In the genomic region with DNA sequence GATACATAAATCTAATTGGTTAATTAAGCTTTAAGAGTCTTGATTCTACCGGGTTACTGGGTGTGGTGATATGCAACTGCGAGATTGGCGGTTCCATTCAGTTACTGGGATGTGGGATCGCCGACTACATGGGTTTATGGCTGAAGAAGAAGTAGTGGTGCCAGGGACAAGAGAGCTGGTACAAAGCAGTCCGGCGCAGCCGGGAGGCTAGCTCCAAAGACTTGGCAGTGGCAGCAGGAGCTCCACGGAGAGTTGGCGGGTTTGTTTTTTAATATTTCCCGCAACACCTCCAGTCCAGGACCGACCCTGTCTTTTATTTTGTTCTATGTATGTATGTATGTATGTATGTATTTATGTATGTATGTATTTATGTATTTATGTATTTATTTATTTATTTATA, we compare ENCODE assay signal across 16 mouse cellular contexts. TPM values are rescaled to one million over a fixed set of nuclear protein-coding genes. Genes with fewer than 3 reads are reported as not detected.
"Had no signal": no experiment of that assay in that cellular context is flagged by ENCODE, and none has a peak within 500 bp of the region (broad histone marks: within the 10 kb centered on the region; RNA-seq: fewer than 3 reads in every experiment).

No protein-coding gene starts in this region.

- H3K36me3 ChIP-seq: neural tube, embryonic 15.5 days; stomach, embryonic 15.5 days had no signal

- H3K27ac ChIP-seq: neural tube, embryonic 15.5 days; stomach, embryonic 15.5 days; stomach, postnatal 0 days had no signal

- H3K4me2 ChIP-seq: neural tube, embryonic 15.5 days; stomach, embryonic 15.5 days had no signal

- H3K4me3 ChIP-seq: neural tube, embryonic 15.5 days; stomach, embryonic 15.5 days had no signal

- DNase-seq: retina, postnatal 1 day; right cerebral cortex, adult 18-20 months; right cerebral cortex, postnatal 14 days; right cerebral cortex, postnatal 25 days; right cerebral cortex, postnatal 4 days; spleen, adult 18-20 months; thymus, adult 18-20 months; thymus, adult 2 months; thymus, postnatal 14 days; thymus, postnatal 25 days; thymus, postnatal 36 days; thymus, postnatal 4 days had no signal

- H3K9me3 ChIP-seq: neural tube, embryonic 15.5 days; stomach, embryonic 15.5 days had no signal

- H3K4me1 ChIP-seq: neural tube, embryonic 15.5 days; stomach, embryonic 15.5 days had no signal

- H3K9ac ChIP-seq: neural tube, embryonic 15.5 days; stomach, embryonic 15.5 days had no signal

RNA-seq across cellular contexts. Expression of a gene that starts 19.4 kb away (rescaled TPM):
- polyA plus RNA-seq: spleen, adult 2 months had no signal
